Mouse (Mus musculus) liver, embryonic 16.5 days (tissue): ENCODE measurements at regions not wholly inside any gene's neighbourhood (a gene's known extent, or its start where the extent isn't known, plus 50 kb on each side); places are given as distances from the start of the nearest gene placed in this dataset.

Experiments used
- ATAC-seq: fragments of 200-750 bp; cut with Nextera tagmentation; 2 replicates; pipeline ENCODE4 v1.8.0; 2017; ENCODE audit warnings: low read depth, mild to moderate bottlenecking, moderate number of reproducible peaks, moderate library complexity
- H3K27ac ChIP-seq: fragments of 300-500 bp; sonication (generic); 2 replicates; pipeline ENCODE4 v1.5.1; 2014; ENCODE audit warnings: mild to moderate bottlenecking, low read length
- H3K27me3 ChIP-seq: fragments of 300-500 bp; sonication (generic); 2 replicates; pipeline ENCODE4 v1.6.1; 2014; ENCODE audit warnings: low read depth, low read length, mixed read lengths; ENCODE audit not compliant: control insufficient read depth, insufficient read depth
- H3K36me3 ChIP-seq: fragments of 300-500 bp; sonication (generic); 2 replicates; pipeline ENCODE4 v1.6.1; 2014; ENCODE audit warnings: mild to moderate bottlenecking; ENCODE audit not compliant: control insufficient read depth, insufficient read depth
- H3K4me1 ChIP-seq: fragments of 300-500 bp; sonication (generic); 2 replicates; pipeline ENCODE4 v1.6.1; 2014; ENCODE audit warnings: low read depth, low read length, mixed read lengths; ENCODE audit not compliant: control insufficient read depth
- H3K4me2 ChIP-seq: fragments of 300-500 bp; sonication (generic); 2 replicates; pipeline ENCODE4 v1.6.1; 2014; ENCODE audit warnings: low read depth, low read length, mixed read lengths
- H3K4me3 ChIP-seq: fragments of 300-500 bp; sonication (generic); 2 replicates; pipeline ENCODE4 v1.5.1; 2014; ENCODE audit warnings: low read depth, mild to moderate bottlenecking, low read length
- H3K9ac ChIP-seq: fragments of 300-500 bp; sonication (generic); 2 replicates; pipeline ENCODE4 v1.6.1; 2014; ENCODE audit warnings: low read depth, low read length
- H3K9me3 ChIP-seq: fragments of 300-500 bp; sonication (generic); replicated peaks from 2 replicates; pipeline ENCODE4 v1.6.1; 2016; ENCODE audit warnings: low read length; ENCODE audit not compliant: control insufficient read depth
- WGBS: fragments of 180-500 bp; shearing (Covaris S2); extraction: QIAGEN DNeasy Blood & Tissue Kit; methylation state at CpG from one replicate; pipeline ENCODE4 v1.1.7; 2014; ENCODE audit not compliant: insufficient replicate concordance; 5-methylcytosine and 5-hydroxymethylcytosine counted together

GRCm38 (mm10) chr15:59152786-59153388 is 263.8 kb downstream of the Gm49356 start:
- ATAC-seq = no peak
- no peak overlapping the region for H3K9ac ChIP-seq
- H3K36me3 ChIP-seq = no peaks in the 10 kb centered on the region
- no peak overlapping the region for H3K4me3 ChIP-seq
- WGBS = 71% methylated on average over 6 of the region's 6 CpGs
- no peak overlapping the region for H3K27ac ChIP-seq
- H3K9me3 ChIP-seq = no peaks in the 10 kb centered on the region
- H3K4me2 ChIP-seq = no peak overlapping the region
- H3K4me1 ChIP-seq = no peaks in the 10 kb centered on the region
- no peaks in the 10 kb centered on the region for H3K27me3 ChIP-seq

DNA sequence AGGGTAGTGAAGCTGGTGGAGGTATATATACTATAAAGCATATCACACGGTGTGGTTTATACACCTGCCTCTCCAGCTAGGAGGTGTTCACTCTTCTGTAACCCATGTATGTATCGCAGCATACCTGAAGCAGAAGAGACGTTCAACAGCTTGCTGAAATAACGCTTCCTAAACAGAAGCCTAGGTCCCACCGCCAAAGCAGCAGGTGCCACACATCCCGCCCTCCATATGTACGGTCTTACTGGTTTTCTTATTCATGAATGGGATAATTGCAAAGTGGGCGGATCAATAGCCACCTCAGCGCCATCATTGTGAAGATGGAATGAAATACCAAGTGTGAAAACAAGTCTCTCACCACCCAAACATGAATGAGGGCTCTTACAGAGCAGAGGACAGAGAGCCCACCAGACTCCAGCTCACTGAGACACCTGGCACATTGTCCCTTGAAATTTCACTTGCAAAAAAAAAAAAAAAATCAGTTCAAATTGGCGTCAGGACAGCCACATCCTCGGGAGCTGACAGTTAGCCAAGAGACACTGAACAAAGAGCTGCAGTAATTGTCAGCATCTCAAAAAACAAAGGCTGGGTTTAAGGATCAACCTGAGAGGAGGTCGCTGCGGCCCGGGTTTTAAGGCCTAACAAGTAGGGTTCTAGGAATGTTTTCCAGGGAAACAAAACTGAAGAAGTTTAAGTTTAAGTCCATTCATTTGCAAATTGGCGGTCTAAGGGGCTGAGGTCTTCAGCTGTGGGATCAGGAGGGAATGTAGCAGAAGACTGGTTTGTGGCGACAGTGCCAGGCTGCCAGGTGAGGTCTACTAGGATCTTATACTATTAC is 264.5 kb downstream of the Gm49356 start:
- Histone ChIP-seq H3K36me3 (no peaks in the 10 kb centered on the region), H3K4me2 (no peak overlapping the region), H3K9ac (no peak overlapping the region), H3K27me3 (no peaks in the 10 kb centered on the region), H3K27ac (no peak overlapping the region), H3K4me3 (no peak overlapping the region), H3K4me1 (no peaks in the 10 kb centered on the region), H3K9me3 (no peaks in the 10 kb centered on the region)
- no peak for ATAC-seq
- WGBS = 64% methylated on average over 16 of the region's 16 CpGs

DNA sequence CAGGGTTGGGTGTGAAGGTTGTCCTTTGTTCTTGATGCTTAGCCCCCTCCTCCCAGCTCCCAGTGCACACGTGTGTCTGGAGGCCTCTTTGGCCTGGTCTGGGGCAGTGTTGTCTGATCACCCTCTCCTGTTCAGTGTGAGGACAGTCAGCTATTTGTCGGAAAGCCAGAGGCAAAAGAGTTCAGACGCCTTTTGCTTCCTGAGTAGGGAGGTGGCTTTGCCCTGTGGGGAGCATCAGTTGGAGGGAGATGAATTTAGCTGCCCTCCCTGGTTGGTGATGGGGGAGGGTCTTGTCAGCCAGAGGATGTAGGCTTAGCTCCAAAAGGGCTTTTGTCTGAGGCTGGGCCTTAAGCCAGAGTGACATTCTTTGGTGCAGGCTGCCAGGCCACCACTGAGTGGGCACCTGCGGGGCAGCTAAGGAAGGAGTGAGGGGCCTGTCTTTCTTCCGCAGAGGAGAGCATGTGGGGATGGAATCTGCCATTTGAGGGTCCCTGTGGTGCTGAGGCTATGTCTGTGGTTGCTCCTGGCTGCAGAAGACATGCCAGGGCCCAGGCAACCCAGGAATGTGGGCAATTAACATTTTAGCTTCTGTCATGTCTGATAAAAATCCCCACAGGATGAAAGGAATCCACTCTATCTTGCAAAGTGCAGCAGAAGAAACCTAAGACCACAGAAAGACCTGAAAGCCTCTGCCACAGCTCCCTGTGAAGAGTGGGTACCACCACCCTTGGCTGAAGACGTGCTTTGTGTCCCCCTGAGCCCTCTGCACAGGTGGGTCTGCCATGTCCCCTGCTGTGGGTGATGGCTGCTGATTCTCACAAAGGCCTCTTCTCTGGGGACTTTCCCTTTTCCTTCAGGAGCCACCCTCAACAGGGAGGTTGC is 265.6 kb downstream of the Gm49356 start:
- Histone ChIP-seq H3K9ac (no peak overlapping the region), H3K27ac (no peak overlapping the region), H3K36me3 (no peaks in the 10 kb centered on the region), H3K4me1 (no peaks in the 10 kb centered on the region), H3K4me2 (no peak overlapping the region), H3K27me3 (no peaks in the 10 kb centered on the region), H3K4me3 (no peak overlapping the region), H3K9me3 (no peaks in the 10 kb centered on the region)
- 42% methylated on average over 6 of the region's 6 CpGs for WGBS
- ATAC-seq = no peak

- H3K27me3 ChIP-seq = no peaks in the 10 kb centered on the region
- no peaks in the 10 kb centered on the region for H3K4me1 ChIP-seq
- no peaks in the 10 kb centered on the region for H3K9me3 ChIP-seq
- H3K4me3 ChIP-seq = no peak overlapping the region
- H3K4me2 ChIP-seq = no peak overlapping the region
- ATAC-seq = no peak
- H3K36me3 ChIP-seq = no peaks in the 10 kb centered on the region
- no peak overlapping the region for H3K9ac ChIP-seq
- H3K27ac ChIP-seq = no peak overlapping the region
These were observed 266.2 kb downstream of the Gm49356 start for GRCm38 (mm10) chr15:59155289-59155623.

DNA sequence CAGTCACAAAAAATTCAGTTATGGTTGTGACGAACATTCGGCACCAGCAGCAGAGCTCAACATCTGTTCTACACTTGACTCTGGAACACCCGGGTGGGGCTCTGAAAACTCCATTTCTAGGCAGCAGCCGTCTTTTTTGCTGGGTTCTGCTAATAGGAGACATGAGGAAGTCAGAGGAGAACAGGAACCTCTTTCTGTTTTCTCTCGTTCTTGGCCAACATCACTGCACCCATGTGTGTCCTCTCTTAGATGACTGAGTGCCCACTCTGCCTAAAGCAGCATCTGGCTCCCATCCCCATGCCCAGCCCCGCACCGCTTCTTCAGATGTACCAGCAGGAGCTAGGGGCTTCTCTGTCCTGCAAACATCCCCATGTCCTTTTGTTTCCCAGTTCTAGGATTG is 267.2 kb downstream of the Gm49356 start:
- WGBS = 61% methylated on average over 7 of the region's 7 CpGs
- H3K9me3 ChIP-seq = no peaks in the 10 kb centered on the region
- ATAC-seq = no peak

DNA sequence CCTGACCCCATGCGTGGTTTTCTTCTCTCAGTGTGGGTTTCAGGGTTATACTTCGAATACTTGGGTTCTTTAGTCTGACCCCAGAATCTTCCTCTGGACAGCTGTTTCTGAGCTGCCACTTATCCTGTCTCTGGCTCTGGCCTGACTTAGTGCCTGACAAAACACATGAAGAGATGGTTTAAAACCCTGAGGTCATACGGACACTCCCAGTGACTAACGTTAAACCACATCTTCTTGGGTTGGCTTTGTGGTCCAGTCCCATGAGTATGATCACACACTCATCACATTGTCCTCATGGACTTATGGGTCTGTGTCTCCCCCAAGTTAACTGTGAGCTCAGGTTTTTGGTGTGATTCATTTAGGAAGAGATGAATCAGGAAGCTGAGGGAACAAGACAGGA is 269.7 kb downstream of the Gm49356 start:
- Histone ChIP-seq H3K4me2 (no peak overlapping the region), H3K9me3 (no peaks in the 10 kb centered on the region), H3K27me3 (no peaks in the 10 kb centered on the region), H3K4me3 (no peak overlapping the region), H3K27ac (no peak overlapping the region), H3K4me1 (no peaks in the 10 kb centered on the region), H3K9ac (no peak overlapping the region), H3K36me3 (no peaks in the 10 kb centered on the region)
- 76% methylated on average over 4 of the region's 4 CpGs for WGBS
- no peak for ATAC-seq

More for the DNA sequence above, 267.2 kb downstream of the Gm49356 start:
- Histone ChIP-seq H3K27me3 (no peaks in the 10 kb centered on the region), H3K4me2 (no peak overlapping the region), H3K36me3 (no peaks in the 10 kb centered on the region), H3K4me1 (no peaks in the 10 kb centered on the region), H3K9ac (no peak overlapping the region), H3K27ac (no peak overlapping the region), H3K4me3 (no peak overlapping the region)

GRCm38 (mm10) chr15:59160931-59161920 is 272.1 kb downstream of the Gm49356 start:
- Histone ChIP-seq H3K4me2 (no peak overlapping the region), H3K27me3 (no peaks in the 10 kb centered on the region), H3K9me3 (no peaks in the 10 kb centered on the region), H3K4me3 (no peak overlapping the region), H3K27ac (no peak overlapping the region), H3K4me1 (no peaks in the 10 kb centered on the region), H3K36me3 (no peaks in the 10 kb centered on the region), H3K9ac (no peak overlapping the region)
- no peak for ATAC-seq
- WGBS = 74% methylated on average over 15 of the region's 17 CpGs

DNA sequence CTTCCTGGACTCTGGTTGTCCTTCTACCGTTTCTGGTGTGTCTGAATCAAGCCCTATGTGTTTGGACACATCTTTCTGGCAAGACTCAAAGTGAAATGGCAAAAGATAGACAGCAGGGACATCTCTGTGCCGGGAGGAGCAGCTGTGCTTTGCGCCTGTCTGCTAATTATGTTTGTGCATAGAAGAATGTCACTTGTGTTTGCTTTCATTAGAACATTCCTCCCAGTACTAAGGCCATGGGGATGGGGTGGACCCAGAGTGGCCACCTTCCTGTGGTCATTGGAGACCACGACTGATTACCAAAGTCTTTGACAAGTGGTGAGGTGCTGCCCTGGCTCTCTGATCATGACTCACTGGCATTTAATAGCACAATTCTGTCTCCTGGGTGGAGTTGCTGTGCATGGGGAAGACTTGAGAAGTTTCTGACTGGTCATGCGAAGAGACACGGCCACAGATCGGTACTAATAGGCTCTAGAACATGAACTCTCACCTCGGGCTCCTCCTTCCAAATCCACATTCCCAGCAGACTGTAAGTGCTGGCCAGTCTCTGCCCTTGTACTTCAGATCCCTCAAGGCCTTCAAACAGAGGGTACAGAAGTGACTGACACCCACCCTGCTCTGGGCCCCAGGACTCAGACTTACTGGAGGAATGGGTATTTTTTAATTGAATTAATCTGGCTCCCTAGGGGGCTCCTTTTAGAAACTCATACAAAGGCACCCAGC is 279.0 kb downstream of the Gm49356 start:
- 62% methylated on average over 8 of the region's 8 CpGs for WGBS
- Histone ChIP-seq H3K9ac (no peak overlapping the region), H3K4me2 (no peak overlapping the region), H3K36me3 (no peaks in the 10 kb centered on the region), H3K4me3 (no peak overlapping the region), H3K4me1 (no peaks in the 10 kb centered on the region), H3K27me3 (no peaks in the 10 kb centered on the region), H3K9me3 (peaks cover 5% of the 10 kb centered on the region), H3K27ac (no peak overlapping the region)
- ATAC-seq = no peak
